Mouse (Mus musculus) neural tube, embryonic 14.5 days (tissue): Measurements from ENCODE around the gene Kctd18. TPM values are rescaled to one million over a fixed set of nuclear protein-coding genes. Genes with fewer than 3 reads are reported as not detected.

ENCODE experiments used
- ATAC-seq: fragments of 200-750 bp; cut with Nextera tagmentation; 2 replicates; pipeline ENCODE4 v1.8.0; 2017; ENCODE audit warnings: low read depth, mild to moderate bottlenecking, moderate TSS enrichment, moderate library complexity
- H3K27ac ChIP-seq: fragments of 300-500 bp; sonication (generic); 2 replicates; pipeline ENCODE4 v1.5.1; 2014; ENCODE audit warnings: low read depth, mild to moderate bottlenecking, control low read depth, low read length, moderate library complexity, mixed read lengths
- H3K27me3 ChIP-seq: fragments of 300-500 bp; sonication (generic); 2 replicates; pipeline ENCODE4 v1.6.1; 2014; ENCODE audit warnings: low read length; ENCODE audit not compliant: control insufficient read depth, insufficient read depth
- H3K36me3 ChIP-seq: fragments of 300-500 bp; sonication (generic); 2 replicates; pipeline ENCODE4 v1.6.1; 2014; ENCODE audit warnings: low read length, mixed read lengths; ENCODE audit not compliant: control insufficient read depth, insufficient read depth
- H3K4me1 ChIP-seq: fragments of 300-500 bp; sonication (generic); 2 replicates; pipeline ENCODE4 v1.6.1; 2014; ENCODE audit warnings: low read length; ENCODE audit not compliant: control insufficient read depth, insufficient read depth
- H3K4me2 ChIP-seq: fragments of 300-500 bp; sonication (generic); 2 replicates; pipeline ENCODE4 v1.6.1; 2014; ENCODE audit warnings: mild to moderate bottlenecking, low read depth, low read length, control low read depth
- H3K4me3 ChIP-seq: fragments of 300-500 bp; sonication (generic); 2 replicates; pipeline ENCODE4 v1.5.1; 2014; ENCODE audit warnings: low read depth, low read length, control low read depth, mixed read lengths
- H3K9ac ChIP-seq: fragments of 300-500 bp; sonication (generic); replicated peaks from 2 replicates; pipeline ENCODE4 v1.6.1; 2014; ENCODE audit warnings: low read depth, mild to moderate bottlenecking, control low read depth, low read length, mixed read lengths
- H3K9me3 ChIP-seq: fragments of 300-500 bp; sonication (generic); 2 replicates; pipeline ENCODE4 v1.6.1; 2016; ENCODE audit warnings: low read length; ENCODE audit not compliant: control insufficient read depth
- WGBS: fragments of 180-500 bp; shearing (Covaris S2); extraction: QIAGEN DNeasy Blood & Tissue Kit; methylation state at CpG from one replicate; pipeline ENCODE4 v1.1.7; 2014; 5-methylcytosine and 5-hydroxymethylcytosine counted together
- polyA plus RNA-seq: library from polyadenylated mRNA; unstranded; fragments of >200 nt; fragmentation: Nextera tagmentation; extraction: Ambion mirVana; gene quantifications from 2 replicates; pipeline ENCODE4 v1.2.1, GENCODE M21; 2014

Gene Kctd18
- polyA plus RNA-seq, 1 experiment from 2014 or later: 25.7 TPM

DNA sequence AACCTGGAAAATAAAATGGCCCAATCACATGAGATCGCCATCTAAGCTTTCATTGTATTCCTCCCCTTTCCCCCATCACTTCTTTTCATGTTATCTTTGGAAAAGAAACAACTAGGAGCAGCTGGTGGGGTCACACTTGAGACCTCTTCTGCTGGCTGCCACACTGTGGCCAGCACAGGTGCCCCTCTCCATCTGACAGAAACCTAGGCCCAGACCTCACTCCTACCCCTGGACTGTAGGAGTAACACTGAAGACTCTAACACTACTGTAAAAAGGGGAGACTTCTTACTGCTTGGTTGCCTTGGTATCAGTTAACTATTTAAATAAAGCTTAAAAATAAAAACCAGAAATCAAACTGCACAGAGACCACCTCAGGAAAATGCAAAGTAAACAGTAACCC lies 63.0 kb downstream of the Kctd18 start:
- H3K27ac ChIP-seq: no peak overlapping the region
- H3K4me3 ChIP-seq: no peak overlapping the region
- 92% methylated on average over 1 of the region's 1 CpGs for WGBS
- no peaks in the 10 kb centered on the region for H3K4me1 ChIP-seq
- ATAC-seq: no peak
- H3K4me2 ChIP-seq: no peak overlapping the region
- no peaks in the 10 kb centered on the region for H3K27me3 ChIP-seq
- H3K36me3 ChIP-seq: peaks cover 8% of the 10 kb centered on the region; the same call in 1 of the 2 replicates
- H3K9me3 ChIP-seq: no peaks in the 10 kb centered on the region
- no peak overlapping the region for H3K9ac ChIP-seq

DNA sequence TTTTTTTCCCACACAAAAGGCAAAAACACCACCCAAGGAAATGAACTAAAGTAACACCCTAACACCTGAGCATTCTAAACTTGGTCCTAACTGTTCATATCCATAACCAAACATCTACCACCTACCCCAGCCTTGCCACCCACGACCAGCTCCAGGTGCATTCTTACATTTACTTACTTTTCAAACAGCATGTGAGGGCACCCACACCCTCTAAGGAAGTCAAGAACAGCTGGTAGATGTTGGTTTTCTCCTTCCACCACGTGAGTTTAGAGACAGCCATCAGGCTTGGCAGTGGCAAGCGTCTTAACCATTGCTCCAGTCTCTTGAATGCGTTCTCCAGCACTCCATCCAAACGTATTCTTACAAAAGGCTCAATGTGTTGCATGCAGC lies 64.4 kb downstream of the Kctd18 start:
- Histone ChIP-seq H3K36me3 (peaks cover 7% of the 10 kb centered on the region; the same call in 1 of the 2 replicates), H3K9ac (no peak overlapping the region), H3K27me3 (no peaks in the 10 kb centered on the region), H3K4me3 (no peak overlapping the region), H3K27ac (no peak overlapping the region), H3K4me2 (no peak overlapping the region), H3K4me1 (no peaks in the 10 kb centered on the region), H3K9me3 (no peaks in the 10 kb centered on the region)
- 91% methylated on average over 5 of the region's 5 CpGs for WGBS
- ATAC-seq: no peak

DNA sequence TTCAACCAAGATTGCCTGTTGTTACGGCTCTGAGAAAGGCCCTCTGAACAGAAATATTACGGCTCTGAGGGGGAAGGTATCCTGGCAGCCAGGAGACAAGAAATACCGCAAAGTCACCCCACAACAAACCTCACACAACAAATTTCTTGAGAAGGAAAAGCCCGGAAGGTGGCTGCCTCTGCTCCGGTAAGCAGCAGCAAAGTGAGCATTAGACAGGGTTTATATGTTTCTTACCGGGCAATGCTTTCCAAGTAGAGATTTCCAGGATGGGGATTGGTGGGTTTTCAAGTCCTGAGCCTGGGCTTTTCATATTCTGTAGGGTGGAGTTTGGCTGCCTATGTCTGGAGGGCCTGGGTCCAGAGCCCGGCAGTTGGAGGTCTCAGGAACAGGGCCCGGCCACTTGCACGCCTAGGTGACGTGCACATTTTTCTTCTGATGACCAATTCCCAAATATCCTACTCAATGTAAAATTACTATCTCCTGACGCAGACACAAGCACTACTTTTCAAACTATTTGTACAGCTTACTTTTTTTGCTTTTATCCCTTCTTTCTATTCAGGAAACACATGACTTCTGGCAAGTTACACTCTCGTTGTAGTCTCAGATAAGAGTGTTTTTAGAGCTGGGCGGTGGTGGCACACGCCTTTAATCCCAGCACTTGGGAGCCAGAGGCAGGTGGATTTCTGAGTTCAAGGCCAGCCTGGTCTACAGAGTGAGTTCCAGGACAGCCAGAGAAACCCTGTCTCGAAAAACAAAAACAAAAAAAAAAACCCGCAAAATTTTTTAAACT lies 65.0 kb downstream of the Kctd18 start:
- 93% methylated on average over 16 of the region's 16 CpGs for WGBS
- ATAC-seq: no peak
- no peak overlapping the region for H3K27ac ChIP-seq
- no peak overlapping the region for H3K4me2 ChIP-seq
- no peaks in the 10 kb centered on the region for H3K4me1 ChIP-seq
- H3K9ac ChIP-seq: no peak overlapping the region
- peaks cover 7% of the 10 kb centered on the region; the same call in 1 of the 2 replicates for H3K36me3 ChIP-seq
- H3K9me3 ChIP-seq: no peaks in the 10 kb centered on the region
- H3K4me3 ChIP-seq: no peak overlapping the region
- H3K27me3 ChIP-seq: no peaks in the 10 kb centered on the region

DNA sequence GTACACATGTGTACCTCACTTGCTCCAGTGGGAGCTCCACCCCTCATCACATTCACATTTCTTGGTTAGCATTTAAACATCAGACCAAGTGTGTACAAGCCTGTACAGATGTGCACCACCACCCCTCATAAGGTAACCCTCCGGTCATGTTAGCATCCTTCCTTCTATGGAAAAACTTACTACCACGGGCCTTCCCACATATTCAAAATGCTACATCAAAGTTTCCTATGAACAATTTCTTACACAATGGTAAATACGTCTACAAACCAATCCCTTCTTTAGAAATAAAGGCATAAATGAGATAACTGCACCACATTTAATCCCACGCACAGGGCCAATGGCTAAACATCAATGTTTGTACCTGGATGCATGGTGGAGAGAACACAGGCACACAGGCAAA lies 66.2 kb downstream of the Kctd18 start:
- no peak overlapping the region for H3K4me2 ChIP-seq
- no peak overlapping the region for H3K27ac ChIP-seq
- no peaks in the 10 kb centered on the region for H3K9me3 ChIP-seq
- no peaks in the 10 kb centered on the region for H3K27me3 ChIP-seq
- peaks cover 7% of the 10 kb centered on the region; the same call in 1 of the 2 replicates for H3K36me3 ChIP-seq
- no peaks in the 10 kb centered on the region for H3K4me1 ChIP-seq
- no peak for ATAC-seq
- no peak overlapping the region for H3K9ac ChIP-seq
- H3K4me3 ChIP-seq: no peak overlapping the region
- 96% methylated on average over 4 of the region's 4 CpGs for WGBS

DNA sequence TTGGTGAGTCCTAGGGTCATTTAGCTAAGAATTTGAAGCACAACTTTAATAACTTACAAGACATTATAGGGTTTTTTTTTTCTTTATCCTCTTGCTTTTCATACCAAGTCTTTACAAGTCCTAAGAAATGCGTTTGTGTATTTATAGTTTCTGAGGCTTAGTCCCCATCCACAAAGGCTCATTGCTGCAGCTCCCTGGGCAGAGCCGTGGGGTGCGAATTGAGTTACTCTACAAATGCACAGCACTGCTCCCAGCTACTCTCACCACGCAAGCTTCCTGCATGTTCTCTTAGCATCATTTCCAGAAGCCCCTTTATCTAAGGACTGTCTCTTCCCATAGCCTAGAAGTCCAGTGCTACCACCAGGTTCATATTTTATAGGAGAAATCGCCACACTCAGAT lies 69.0 kb downstream of the Kctd18 start:
- no peaks in the 10 kb centered on the region for H3K36me3 ChIP-seq
- H3K4me3 ChIP-seq: no peak overlapping the region
- H3K9ac ChIP-seq: no peak overlapping the region
- no peaks in the 10 kb centered on the region for H3K4me1 ChIP-seq
- H3K27me3 ChIP-seq: no peaks in the 10 kb centered on the region
- no peak overlapping the region for H3K4me2 ChIP-seq
- WGBS: 70% methylated on average over 5 of the region's 5 CpGs
- no peaks in the 10 kb centered on the region for H3K9me3 ChIP-seq
- no peak for ATAC-seq
- no peak overlapping the region for H3K27ac ChIP-seq

DNA sequence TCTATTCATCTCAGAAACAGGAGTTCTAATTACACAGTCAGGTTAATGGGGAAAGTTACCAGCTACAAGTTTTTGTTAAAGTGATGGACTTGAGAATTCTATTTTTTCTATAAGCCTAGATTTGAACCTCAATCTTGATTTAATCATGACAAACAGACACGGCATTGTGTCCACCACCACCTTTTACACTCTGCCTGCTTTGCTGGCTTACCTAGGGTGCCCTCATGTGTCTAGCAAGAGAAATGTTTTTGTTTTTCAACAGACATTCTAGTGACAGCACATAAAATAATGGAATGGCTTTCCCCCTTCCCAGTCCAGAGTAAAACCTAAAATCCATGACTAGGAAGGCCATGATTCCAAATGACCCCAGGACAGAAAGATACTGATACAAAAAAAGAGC lies 69.6 kb downstream of the Kctd18 start:
- no peaks in the 10 kb centered on the region for H3K36me3 ChIP-seq
- no peak overlapping the region for H3K4me2 ChIP-seq
- H3K9me3 ChIP-seq: no peaks in the 10 kb centered on the region
- no peaks in the 10 kb centered on the region for H3K27me3 ChIP-seq
- WGBS: 3% methylated on average over 1 of the region's 1 CpGs
- H3K4me1 ChIP-seq: no peaks in the 10 kb centered on the region
- H3K4me3 ChIP-seq: no peak overlapping the region
- no peak overlapping the region for H3K9ac ChIP-seq
- ATAC-seq: peak; percentile 80; the same call in 1 of the 2 replicates
- no peak overlapping the region for H3K27ac ChIP-seq

DNA sequence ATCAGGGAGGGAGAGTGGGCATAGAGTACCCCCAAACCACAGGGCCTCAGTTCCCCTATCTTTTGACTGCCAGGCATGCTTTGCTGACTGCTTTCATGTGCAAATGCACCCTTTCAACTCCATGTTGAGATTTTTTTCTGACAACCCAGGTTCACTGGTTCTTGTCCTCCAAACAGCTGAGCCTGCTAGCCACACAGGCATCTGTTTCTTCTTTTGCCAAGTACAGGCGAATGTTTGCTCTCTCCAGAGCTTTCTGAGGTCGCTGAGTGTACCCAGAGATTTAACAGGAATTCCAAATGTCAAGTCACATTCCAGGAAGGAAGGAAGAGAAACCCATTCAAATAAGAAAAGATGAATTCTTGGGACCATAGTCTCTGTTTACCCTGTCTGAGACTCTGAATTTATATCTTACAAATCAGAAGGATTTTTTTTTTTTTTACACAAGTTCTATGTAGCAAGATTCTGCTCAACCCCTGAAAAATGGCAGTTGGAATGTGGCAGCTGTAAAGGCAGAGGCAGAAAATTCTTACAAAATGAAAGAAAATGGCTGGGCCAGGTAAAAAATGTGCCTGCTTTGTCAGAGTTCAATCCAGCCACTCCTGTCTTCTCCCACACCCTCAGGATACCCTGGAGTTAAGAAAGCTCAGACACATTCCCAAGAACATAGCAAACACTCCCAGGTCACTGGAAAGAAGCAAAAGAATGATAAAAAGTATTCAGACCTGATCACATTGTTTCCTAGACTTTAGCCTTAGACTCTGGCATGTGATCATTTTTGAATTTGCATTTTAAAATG lies 71.0 kb downstream of the Kctd18 start:
- no peak overlapping the region for H3K9ac ChIP-seq
- H3K4me2 ChIP-seq: no peak overlapping the region
- H3K4me1 ChIP-seq: no peaks in the 10 kb centered on the region
- H3K27me3 ChIP-seq: no peaks in the 10 kb centered on the region
- H3K27ac ChIP-seq: no peak overlapping the region
- H3K4me3 ChIP-seq: no peak overlapping the region
- H3K36me3 ChIP-seq: 0 out of 2 replicates have a peak, but pooled peaks cover 4% of the 10 kb centered on the region
- H3K9me3 ChIP-seq: no peaks in the 10 kb centered on the region
- ATAC-seq: no peak
- WGBS: 35% methylated on average over 2 of the region's 2 CpGs

DNA sequence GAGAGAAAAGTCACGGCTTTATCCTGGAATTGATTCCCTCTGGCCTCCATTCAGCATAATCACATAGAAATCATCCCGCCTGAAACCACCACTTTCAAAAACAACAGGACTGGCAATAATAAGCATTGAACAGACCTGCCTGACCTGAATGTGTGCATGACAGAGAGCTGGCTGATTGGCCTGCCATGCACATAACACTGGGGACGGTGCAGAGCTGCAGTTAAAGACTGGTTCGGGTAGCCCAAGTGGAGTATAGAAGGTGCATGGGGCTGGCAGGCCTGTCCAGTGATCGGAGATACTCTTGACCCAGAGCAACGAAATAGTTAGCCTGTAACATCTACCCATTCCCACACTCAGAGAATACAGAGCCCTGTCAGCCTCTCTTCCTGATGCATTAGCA lies 76.5 kb downstream of the Kctd18 start:
- H3K4me2 ChIP-seq: no peak overlapping the region
- 0 out of 2 replicates have a peak, but pooled peaks cover 5% of the 10 kb centered on the region for H3K4me1 ChIP-seq
- WGBS: 76% methylated on average over 6 of the region's 6 CpGs
- 0 out of 2 replicates have a peak, but pooled peaks cover 4% of the 10 kb centered on the region for H3K36me3 ChIP-seq
- H3K27me3 ChIP-seq: no peaks in the 10 kb centered on the region
- H3K4me3 ChIP-seq: no peak overlapping the region
- H3K9me3 ChIP-seq: no peaks in the 10 kb centered on the region
- ATAC-seq: no peak
- H3K9ac ChIP-seq: no peak overlapping the region
- no peak overlapping the region for H3K27ac ChIP-seq

DNA sequence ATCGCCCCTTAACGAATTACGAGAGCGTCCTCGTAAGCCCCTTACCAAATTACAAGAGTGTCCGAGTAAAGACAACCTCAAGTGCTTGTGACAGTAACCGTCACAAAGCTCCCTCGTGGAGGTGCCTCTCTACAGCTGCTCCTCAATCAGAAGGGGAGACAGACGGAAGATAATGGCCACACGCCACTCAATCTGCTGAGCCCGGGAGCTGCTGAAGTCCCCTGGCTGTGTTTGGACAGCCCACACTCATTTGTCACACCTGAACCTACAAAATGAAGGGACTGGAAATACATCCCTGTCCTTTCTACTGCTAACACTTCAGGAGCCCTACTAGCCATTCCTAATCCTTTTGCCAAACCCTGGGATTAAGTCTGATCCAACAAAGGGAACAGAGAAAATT lies 77.0 kb downstream of the Kctd18 start:
- 50% methylated on average over 11 of the region's 11 CpGs for WGBS
- H3K4me2 ChIP-seq: no peak overlapping the region
- H3K36me3 ChIP-seq: 0 out of 2 replicates have a peak, but pooled peaks cover 4% of the 10 kb centered on the region
- no peaks in the 10 kb centered on the region for H3K27me3 ChIP-seq
- H3K27ac ChIP-seq: no peak overlapping the region
- H3K4me1 ChIP-seq: 0 out of 2 replicates have a peak, but pooled peaks cover 5% of the 10 kb centered on the region
- H3K9me3 ChIP-seq: no peaks in the 10 kb centered on the region
- no peak for ATAC-seq
- H3K9ac ChIP-seq: no peak overlapping the region
- H3K4me3 ChIP-seq: no peak overlapping the region
